In the genomic region with DNA sequence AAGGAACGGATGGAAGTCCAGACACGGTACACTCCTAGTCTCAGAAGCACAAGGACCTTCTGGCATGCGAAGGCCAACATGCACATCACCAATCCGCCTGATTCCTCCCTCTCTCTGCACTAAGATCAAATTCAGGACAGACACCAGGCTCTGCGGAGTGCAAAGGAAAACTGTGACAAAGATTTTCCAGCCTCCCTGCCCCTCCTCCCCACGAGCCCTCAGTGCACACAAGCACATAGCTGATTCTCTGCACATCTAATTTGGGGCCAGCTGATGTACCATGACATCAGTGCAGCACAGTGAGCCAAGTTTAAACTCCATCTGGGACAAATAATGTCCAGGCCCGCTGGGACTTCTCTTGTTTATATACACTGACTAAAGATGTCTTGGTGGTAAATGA, we compare ENCODE assay signal across 8 mouse cellular contexts.
DNase-seq lines count a peak whose midpoint lies in the region; TF ChIP-seq lines count a peak whose summit lies in the region.

No protein-coding gene starts in this region.

- no peak for TF ChIP-seq POLR2A in olfactory bulb, adult 2 months (IDR thresholded peaks at IDR 0.05; ENCODE audit: insufficient read depth, low read depth, low read length)

- DNase-seq in cerebellum, postnatal 36 days, result peak; percentile 25 to 30
- DNase-seq in cerebellum, adult 11 months, result no peak
- peak; percentile 55 for DNase-seq in urinary bladder, postnatal 14 days (ENCODE audit: low spot score)
- no peak for DNase-seq in urinary bladder, postnatal 10 days (ENCODE audit: low spot score)
- peak; percentile 65 to 75 for DNase-seq in heart, postnatal 36 days
- DNase-seq in left cerebral cortex, adult 11 months (ENCODE audit: low spot score), result no peak
- DNase-seq in spleen, adult 12 weeks (ENCODE audit: low spot score), result no peak

- no peak overlapping the region for H3K4me3 ChIP-seq in olfactory bulb, adult 2 months (ENCODE audit: insufficient read depth, low read depth, low read length)

- WGBS in olfactory bulb, adult 2 months, result 29% methylated on average over 7 of the region's 7 CpGs

- intact Hi-C loops in heart, postnatal 36 days (cut with DNase I), result no loop called here

- TF ChIP-seq CTCF in olfactory bulb, adult 2 months (IDR thresholded peaks at IDR 0.05; ENCODE audit: insufficient read depth, low read depth, low read length), result no peak

- H3K27ac ChIP-seq in olfactory bulb, adult 2 months (ENCODE audit: insufficient read depth, low read depth, low read length), result peak overlapping the region; percentile 47

- peaks cover 9% of the 10 kb centered on the region for H3K4me1 ChIP-seq in olfactory bulb, adult 2 months (ENCODE audit: control insufficient read depth, insufficient read depth, low read length)

Comparison
In these comparisons a context has a peak if more than half of its experiments do, and no peak if none do; other contexts are left out.
1. DNase-seq: peak in cerebellum, postnatal 36 days (2 of 2), urinary bladder, postnatal 14 days (single experiment) and heart, postnatal 36 days (2 of 2); none in cerebellum, adult 11 months (single experiment), urinary bladder, postnatal 10 days (single experiment), left cerebral cortex, adult 11 months (single experiment) and spleen, adult 12 weeks (single experiment).